8 mouse cellular contexts compared by ENCODE assay signal in genomic region chr9:89622296-89623005, GRCm38 (mm10). TPM values are rescaled to one million over a fixed set of nuclear protein-coding genes. Genes with fewer than 3 reads are reported as not detected.
DNase-seq lines count a peak whose midpoint lies in the region; ATAC-seq and TF ChIP-seq lines count a peak whose summit lies in the region.

No protein-coding gene starts in this region.

- TF ChIP-seq POLR2A in embryonic fibroblast, embryonic 13.5 days (IDR thresholded peaks at IDR 0.05; ENCODE audit: low read depth, low read length) = no peak
- TF ChIP-seq POLR2A in limb, embryonic 14.5 days (IDR thresholded peaks at IDR 0.05; ENCODE audit: borderline replicate concordance, extremely low read depth, insufficient read depth, insufficient read length) = no peak

- H3K36me3 ChIP-seq in heart, embryonic 15.5 days = no peaks in the 10 kb centered on the region
- no peaks in the 10 kb centered on the region for H3K36me3 ChIP-seq in limb, embryonic 14.5 days (ENCODE audit: control insufficient read depth, insufficient read depth, low read length)
- H3K36me3 ChIP-seq in stomach, embryonic 15.5 days = no peaks in the 10 kb centered on the region

- H3K9me3 ChIP-seq in heart, embryonic 15.5 days (replicated peaks) = no peaks in the 10 kb centered on the region
- H3K9me3 ChIP-seq in limb, embryonic 14.5 days (ENCODE audit: control insufficient read depth, low read length) = no peaks in the 10 kb centered on the region
- H3K9me3 ChIP-seq in stomach, embryonic 15.5 days = no peaks in the 10 kb centered on the region

- H3K4me2 ChIP-seq in heart, embryonic 15.5 days = peak overlapping the region; percentile 85
- H3K4me2 ChIP-seq in limb, embryonic 14.5 days (replicated peaks; ENCODE audit: low read depth, low read length, severe bottlenecking) = peak overlapping the region; percentile 89
- peak overlapping the region; percentile 90 for H3K4me2 ChIP-seq in stomach, embryonic 15.5 days

- H3K4me1 ChIP-seq in heart, embryonic 15.5 days (replicated peaks) = peaks cover 14% of the 10 kb centered on the region
- no peaks in the 10 kb centered on the region for H3K4me1 ChIP-seq in embryonic fibroblast, embryonic 13.5 days (ENCODE audit: control insufficient read depth, insufficient read depth, low read length)
- H3K4me1 ChIP-seq in limb, embryonic 14.5 days (ENCODE audit: control insufficient read depth, insufficient read depth, low read length) = peaks cover 7% of the 10 kb centered on the region
- peaks cover 6% of the 10 kb centered on the region; the same call in 1 of the 2 replicates for H3K4me1 ChIP-seq in stomach, embryonic 15.5 days

- 1% methylated on average over 42 of the region's 42 CpGs for WGBS in heart, embryonic 15.5 days
- 2% methylated on average over 40 of the region's 42 CpGs for WGBS in limb, embryonic 14.5 days
- under 1% methylated on average over 40 of the region's 42 CpGs for WGBS in stomach, embryonic 15.5 days

- 0 out of 2 replicates have a peak, but pooled peaks have one; percentile 32 for ATAC-seq in heart, embryonic 15.5 days (replicated peaks; ENCODE audit: insufficient number of reproducible peaks, insufficient read depth, low FRiP score, low read depth)
- ATAC-seq in limb, embryonic 14.5 days (ENCODE audit: low FRiP score, low read depth) = peak; percentile 48
- peak; percentile 50 for ATAC-seq in stomach, embryonic 15.5 days (ENCODE audit: insufficient read depth, low FRiP score, low read depth)

- TF ChIP-seq CTCF in embryonic fibroblast, embryonic 13.5 days (IDR thresholded peaks at IDR 0.05; ENCODE audit: borderline replicate concordance, insufficient read depth, low read length) = no peak

- peak overlapping the region; percentile 51 for H3K4me3 ChIP-seq in heart, embryonic 15.5 days
- H3K4me3 ChIP-seq in embryonic fibroblast, embryonic 13.5 days (ENCODE audit: insufficient read depth, low read length) = peak overlapping the region; percentile 9
- peak overlapping the region; percentile 43 for H3K4me3 ChIP-seq in limb, embryonic 14.5 days (replicated peaks; ENCODE audit: low read length)
- H3K4me3 ChIP-seq in stomach, embryonic 15.5 days (replicated peaks) = peak overlapping the region; percentile 45

- DNase-seq in heart, adult 9 months (ENCODE audit: low spot score in 2 of 2) = no peak
- DNase-seq in R1 (ENCODE audit: low read depth, low spot score) = peak; percentile 18
- DNase-seq in limb, embryonic 14.5 days (ENCODE audit: low spot score) = no peak
- DNase-seq in yolk sac, embryonic 10.5 days (ENCODE audit: low spot score) = no peak
- no peak for DNase-seq in lung, postnatal 25 days (ENCODE audit: low spot score)

- no peak overlapping the region for H3K27ac ChIP-seq in heart, embryonic 15.5 days
- H3K27ac ChIP-seq in embryonic fibroblast, embryonic 13.5 days (ENCODE audit: insufficient read depth, low read length) = no peak overlapping the region
- no peak overlapping the region for H3K27ac ChIP-seq in limb, embryonic 14.5 days (replicated peaks; ENCODE audit: low read depth, low read length)
- H3K27ac ChIP-seq in stomach, embryonic 15.5 days = no peak overlapping the region

- H3K27me3 ChIP-seq in heart, embryonic 15.5 days = peaks cover 39% of the 10 kb centered on the region
- peaks cover 29% of the 10 kb centered on the region for H3K27me3 ChIP-seq in limb, embryonic 14.5 days (ENCODE audit: control insufficient read depth, insufficient read depth, low read length)
- peaks cover 21% of the 10 kb centered on the region for H3K27me3 ChIP-seq in stomach, embryonic 15.5 days (replicated peaks)

- peak overlapping the region; percentile 29 for H3K9ac ChIP-seq in heart, embryonic 15.5 days
- peak overlapping the region; percentile 44 for H3K9ac ChIP-seq in limb, embryonic 14.5 days (ENCODE audit: low read depth, low read length, severe bottlenecking)
- H3K9ac ChIP-seq in stomach, embryonic 15.5 days = peak overlapping the region; percentile 13; the same call in 1 of the 2 replicates

RNA-seq across cellular contexts. Expression of gene Minar1, which starts 0.5 kb away (rescaled TPM):
- polyA plus RNA-seq in heart, embryonic 15.5 days (2015; fragmentation: Nextera tagmentation; extraction: Ambion mirVana) = 0.08 and 0.11 TPM in 2 replicates
- polyA plus RNA-seq in embryonic fibroblast, embryonic 13.5 days (2011; ENCODE audit: insufficient read length, low read depth, missing spikeins) = not detected in 2 replicates
- 0.33 and 0.40 TPM in 2 replicates for polyA plus RNA-seq in limb, embryonic 14.5 days (2012; rRNA removed)
- 0.14 and 0.41 TPM in 2 replicates for polyA plus RNA-seq in limb, embryonic 14.5 days (2014; fragmentation: Nextera tagmentation; extraction: Ambion mirVana)
- polyA plus RNA-seq in stomach, embryonic 15.5 days (2015; fragmentation: Nextera tagmentation; extraction: Ambion mirVana) = 0.08 and 0.24 TPM in 2 replicates
